Mouse (Mus musculus) right cerebral cortex, adult 18-20 months (tissue): ENCODE data around the gene Chmp2a.
"Not testable (repeated sequence)": the region's sequence is repeated elsewhere in the genome, so short reads cannot be mapped to it uniquely, and the experiment has no call there.

ENCODE experiments used
- DNase-seq: peaks from one replicate; pipeline ENCODE4 v3.0.0; 2022; ENCODE audit warnings: mixed read lengths

Gene Chmp2a

GRCm38 (mm10) chr7:13034148-13034977, at the start of gene Chmp2a:
Gene Chmp2a (minus strand): TSS chr7:13034807.
- DNase-seq, result peak; percentile 98

- DNase-seq, result no peak
Measured at GRCm38 (mm10) chr7:13072293-13072692, 37.7 kb upstream of the Chmp2a start.

GRCm38 (mm10) chr7:13063399-13063798, 28.8 kb upstream of the Chmp2a start:
- DNase-seq, result not testable (repeated sequence)

- no peak for DNase-seq
Measured at GRCm38 (mm10) chr7:13059536-13059935, 24.9 kb upstream of the Chmp2a start.

GRCm38 (mm10) chr7:13056913-13057700, 22.5 kb upstream of the Chmp2a start:
- DNase-seq, result no peak

- DNase-seq, result peak; percentile 98
Measured at GRCm38 (mm10) chr7:13054287-13055010, 19.8 kb upstream of the Chmp2a start, which contains the start of gene Mzf1. Gene Mzf1 (minus strand): TSS chr7:13054764.

- DNase-seq, result no peak
Measured at GRCm38 (mm10) chr7:13053961-13054286, 19.3 kb upstream of the Chmp2a start.

GRCm38 (mm10) chr7:13053501-13053900, 18.9 kb upstream of the Chmp2a start:
- DNase-seq, result no peak

GRCm38 (mm10) chr7:13053001-13053400, 18.4 kb upstream of the Chmp2a start:
- no peak for DNase-seq

- DNase-seq, result no peak
Measured at GRCm38 (mm10) chr7:13046084-13046483, 11.5 kb upstream of the Chmp2a start.

GRCm38 (mm10) chr7:13044254-13044625, 9.6 kb upstream of the Chmp2a start:
- no peak for DNase-seq

- DNase-seq, result no peak
Measured at GRCm38 (mm10) chr7:13043445-13044253, 9.0 kb upstream of the Chmp2a start.

GRCm38 (mm10) chr7:13043120-13043444, 8.5 kb upstream of the Chmp2a start:
- no peak for DNase-seq

- no peak for DNase-seq
Measured at GRCm38 (mm10) chr7:13042511-13042910, 7.9 kb upstream of the Chmp2a start.

- DNase-seq, result no peak
Measured at GRCm38 (mm10) chr7:13041256-13041655, 6.6 kb upstream of the Chmp2a start.

GRCm38 (mm10) chr7:13039181-13039580, 4.6 kb upstream of the Chmp2a start:
- DNase-seq, result no peak

GRCm38 (mm10) chr7:13038621-13039169, 4.1 kb upstream of the Chmp2a start:
- DNase-seq, result no peak

- DNase-seq, result peak; percentile 99
Measured at GRCm38 (mm10) chr7:13037901-13038555, 3.4 kb upstream of the Chmp2a start, which contains the start of gene Ube2m. Gene Ube2m (minus strand): TSS chr7:13038275.

GRCm38 (mm10) chr7:13037366-13037765, 2.8 kb upstream of the Chmp2a start:
- peak; percentile 52 for DNase-seq

- no peak for DNase-seq
Measured at GRCm38 (mm10) chr7:13036806-13037205, 2.2 kb upstream of the Chmp2a start.

GRCm38 (mm10) chr7:13035211-13035855, 726 bp upstream of the Chmp2a start:
- DNase-seq, result no peak
